Mouse (Mus musculus) cerebellum, adult 2 months (tissue): ENCODE data around the gene Ubp1.

ENCODE experiments used
- CTCF ChIP-seq: fragments of 200-500 bp; IDR thresholded peaks from 2 replicates; pipeline ENCODE4 v1.5.1; 2011; ENCODE audit warnings: low read depth, mild to moderate bottlenecking, control low read depth, low read length, moderate library complexity, borderline replicate concordance; ENCODE audit not compliant: insufficient read depth
- POLR2A ChIP-seq: fragments of 200-500 bp; IDR thresholded peaks from 2 replicates; pipeline ENCODE4 v1.6.1; 2011; ENCODE audit warnings: low read length, control low read depth, borderline replicate concordance; ENCODE audit not compliant: insufficient read depth

- no peak for TF ChIP-seq POLR2A
- no peak for TF ChIP-seq CTCF
Measured at GRCm38 (mm10) chr9:113929676-113930075, 1.1 kb upstream of the Ubp1 start.
